Mouse (Mus musculus): ENCODE data around the gene Iqsec3. TPM values are rescaled to one million over a fixed set of nuclear protein-coding genes. Genes with fewer than 3 reads are reported as not detected.

Iqsec3 gene
- total RNA-seq, 2 experiments from 2014 or later = 70.3 to 71.7 TPM

GRCm38 (mm10) chr6:121335841-121336240, 137.6 kb downstream of the Iqsec3 start:
- intact Hi-C loops (cut with DNase I) = no loop called here
- DNase-seq (ENCODE audit: low spot score in 2 of 2) = no peak

GRCm38 (mm10) chr6:121329848-121330508, 143.5 kb downstream of the Iqsec3 start:
- intact Hi-C loops (cut with DNase I) = no loop called here
- DNase-seq (ENCODE audit: low spot score in 2 of 2) = peak; percentile 35 to 45

- peak in 1 of 2 experiments; percentile 51 for DNase-seq (ENCODE audit: low spot score in 2 of 2)
- intact Hi-C loops (cut with DNase I) = no loop called here
Observed at GRCm38 (mm10) chr6:121328417-121328884, 145.0 kb downstream of the Iqsec3 start.

GRCm38 (mm10) chr6:121326486-121327069, 146.9 kb downstream of the Iqsec3 start:
- intact Hi-C loops (cut with DNase I) = no loop called here
- no peak for DNase-seq (ENCODE audit: low spot score in 2 of 2)

GRCm38 (mm10) chr6:121325740-121326139, 147.7 kb downstream of the Iqsec3 start:
- intact Hi-C loops (cut with DNase I) = no loop called here
- DNase-seq (ENCODE audit: low spot score in 2 of 2) = no peak

GRCm38 (mm10) chr6:121325298-121325697, 148.2 kb downstream of the Iqsec3 start:
- intact Hi-C loops (cut with DNase I) = no loop called here

More at GRCm38 (mm10) chr6:121325298-121325697, 148.2 kb downstream of the Iqsec3 start:
- DNase-seq (ENCODE audit: low spot score in 2 of 2) = no peak

Small RNAs within 50 kb of the gene (microRNA-seq; reads per million reads assigned to microRNA genes)
- gene Gm24855 = 0 reads per million in 2 experiments

Other genes with a start within 250 kb of the Iqsec3 start
- not detected for gene Usp18, start 227.8 kb downstream of the Iqsec3 start, total RNA-seq (2021)
- 10 to 100 TPM; 19.9 to 21.4 TPM for gene Slc6a13, start 173.5 kb downstream of the Iqsec3 start, total RNA-seq (2021)
- 1 to 10 TPM; 1.7 to 2.4 TPM for gene Slc6a12, start 130.6 kb downstream of the Iqsec3 start, total RNA-seq (2021)
- 1 to 10 TPM; 2.6 to 2.8 TPM for gene A2m, start 161.7 kb upstream of the Iqsec3 start, total RNA-seq (2021)